Mouse (Mus musculus) liver, embryonic 13.5 days (tissue): ENCODE data around the gene Tmem132b. TPM values are rescaled to one million over a fixed set of nuclear protein-coding genes. Genes with fewer than 3 reads are reported as not detected.

Experiments used
- ATAC-seq: fragments of 200-750 bp; cut with Nextera tagmentation; 2 replicates; pipeline ENCODE4 v1.8.0; 2017; ENCODE audit warnings: low read depth, mild to moderate bottlenecking, moderate number of reproducible peaks, moderate library complexity
- DNase-seq: peaks from one replicate; pipeline ENCODE4 v3.0.0; 2022
- H3K27ac ChIP-seq: fragments of 300-500 bp; sonication (generic); 2 replicates; pipeline ENCODE4 v1.5.1; 2015; ENCODE audit warnings: moderate library complexity, mild to moderate bottlenecking, inconsistent platforms
- H3K27me3 ChIP-seq: fragments of 300-500 bp; sonication (generic); 2 replicates; pipeline ENCODE4 v1.6.1; 2015; ENCODE audit warnings: mild to moderate bottlenecking, inconsistent platforms
- H3K36me3 ChIP-seq: fragments of 300-500 bp; sonication (generic); 2 replicates; pipeline ENCODE4 v1.6.1; 2015; ENCODE audit warnings: mild to moderate bottlenecking, inconsistent platforms
- H3K4me1 ChIP-seq: fragments of 300-500 bp; sonication (generic); replicated peaks from 2 replicates; pipeline ENCODE4 v1.6.1; 2015; ENCODE audit warnings: inconsistent platforms
- H3K4me2 ChIP-seq: fragments of 300-500 bp; sonication (generic); 2 replicates; pipeline ENCODE4 v1.6.1; 2015; ENCODE audit warnings: inconsistent platforms, mild to moderate bottlenecking, moderate library complexity
- H3K4me3 ChIP-seq: fragments of 300-500 bp; sonication (generic); replicated peaks from 2 replicates; pipeline ENCODE4 v1.5.1; 2015; ENCODE audit warnings: mild to moderate bottlenecking, inconsistent platforms
- H3K9ac ChIP-seq: fragments of 300-500 bp; sonication (generic); 2 replicates; pipeline ENCODE4 v1.6.1; 2015; ENCODE audit warnings: mild to moderate bottlenecking, inconsistent platforms
- H3K9me3 ChIP-seq: fragments of 300-500 bp; sonication (generic); replicated peaks from 2 replicates; pipeline ENCODE4 v1.6.1; 2016; ENCODE audit warnings: inconsistent platforms
- WGBS: fragments of 180-500 bp; shearing (Covaris S2); methylation state at CpG from one replicate; pipeline ENCODE4 v1.1.7; 2015; ENCODE audit not compliant: insufficient replicate concordance; 5-methylcytosine and 5-hydroxymethylcytosine counted together
- polyA plus RNA-seq: library from polyadenylated mRNA; unstranded; fragments of >200 nt; fragmentation: Nextera tagmentation; extraction: Ambion mirVana; gene quantifications from 2 replicates; pipeline ENCODE4 v1.2.1, GENCODE M21; 2015

Tmem132b gene
- polyA plus RNA-seq, 1 experiment from 2014 or later, result 0.14 TPM

DNA sequence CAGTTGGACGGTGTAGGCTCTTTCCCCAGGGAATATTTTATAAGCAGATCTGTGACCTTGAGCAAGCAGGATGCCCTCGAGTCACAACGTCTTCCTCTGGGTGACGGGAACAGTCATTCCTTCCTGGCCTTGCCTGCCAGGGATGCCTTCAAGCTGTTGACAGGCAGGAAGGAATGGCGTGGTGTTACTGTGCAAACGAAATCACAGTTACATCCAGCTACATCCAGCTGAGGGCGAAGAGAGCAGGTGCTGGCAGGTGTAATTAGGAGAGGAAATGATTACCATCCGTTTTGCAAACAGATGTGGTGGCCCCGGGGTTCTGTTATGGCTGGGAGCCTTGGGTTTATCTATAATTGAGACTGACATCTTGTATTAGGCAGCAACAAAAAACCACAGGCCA, 205.5 kb downstream of the Tmem132b start:
- Histone ChIP-seq H3K4me3 (no peak overlapping the region), H3K4me2 (no peak overlapping the region), H3K9me3 (peaks cover 31% of the 10 kb centered on the region; the same call in 1 of the 2 replicates), H3K9ac (no peak overlapping the region), H3K27me3 (no peaks in the 10 kb centered on the region), H3K36me3 (no peaks in the 10 kb centered on the region), H3K4me1 (no peaks in the 10 kb centered on the region), H3K27ac (no peak overlapping the region)
- ATAC-seq, result no peak
- WGBS, result 43% methylated on average over 9 of the region's 9 CpGs
- no peak for DNase-seq

DNA sequence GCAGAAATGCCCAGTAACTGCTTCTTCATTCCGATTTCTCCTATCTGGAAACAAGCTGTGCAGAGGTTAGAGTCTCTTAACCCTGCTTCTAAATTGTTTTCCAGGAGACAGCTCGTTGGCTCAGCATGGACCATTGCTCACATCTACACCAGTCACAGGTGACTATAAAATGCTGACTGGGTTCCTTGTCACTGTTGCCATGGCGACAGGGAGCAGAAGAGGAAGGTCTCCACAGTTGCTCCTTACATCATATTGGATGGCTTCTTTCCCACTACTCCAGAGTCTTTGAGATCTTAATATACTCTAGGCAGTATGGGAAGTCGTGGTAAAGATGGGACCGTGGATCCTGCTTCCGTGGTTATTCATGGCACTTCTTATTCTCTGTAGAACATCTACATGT, 211.9 kb downstream of the Tmem132b start:
- no peak overlapping the region for H3K4me3 ChIP-seq
- H3K4me1 ChIP-seq, result no peaks in the 10 kb centered on the region
- H3K9me3 ChIP-seq, result peaks cover 1% of the 10 kb centered on the region; the same call in 1 of the 2 replicates
- no peak overlapping the region for H3K9ac ChIP-seq
- ATAC-seq (no peak), DNase-seq (no peak)
- no peaks in the 10 kb centered on the region for H3K36me3 ChIP-seq
- WGBS, result 58% methylated on average over 6 of the region's 6 CpGs
- no peak overlapping the region for H3K27ac ChIP-seq
- no peaks in the 10 kb centered on the region for H3K27me3 ChIP-seq
- no peak overlapping the region for H3K4me2 ChIP-seq

DNA sequence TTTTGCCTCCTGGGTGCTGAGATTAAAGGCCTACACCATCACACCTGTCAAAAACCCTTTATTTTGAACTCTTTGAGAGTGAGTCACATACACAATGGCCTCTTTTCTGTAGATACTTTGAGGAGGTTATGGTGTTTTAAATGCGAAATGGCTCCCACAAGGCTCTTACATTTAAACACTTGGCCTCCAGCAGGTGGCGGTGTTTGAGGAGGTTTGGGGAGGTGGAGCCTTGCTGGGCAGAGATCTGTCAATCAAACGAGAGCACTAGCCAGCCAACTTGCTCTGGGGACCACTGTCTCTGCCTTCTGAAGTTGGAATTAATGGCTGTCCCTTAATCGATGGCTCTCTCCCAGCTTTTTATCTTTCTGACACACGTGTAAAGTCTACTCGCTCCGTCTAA, 214.2 kb downstream of the Tmem132b start:
- ATAC-seq (no peak), DNase-seq (no peak)
- H3K4me2 ChIP-seq, result no peak overlapping the region
- H3K27me3 ChIP-seq, result no peaks in the 10 kb centered on the region
- H3K36me3 ChIP-seq, result no peaks in the 10 kb centered on the region
- peaks cover 11% of the 10 kb centered on the region; the same call in 1 of the 2 replicates for H3K9me3 ChIP-seq
- no peak overlapping the region for H3K4me3 ChIP-seq
- H3K9ac ChIP-seq, result no peak overlapping the region
- WGBS, result 56% methylated on average over 7 of the region's 7 CpGs
- H3K4me1 ChIP-seq, result no peaks in the 10 kb centered on the region
- no peak overlapping the region for H3K27ac ChIP-seq

DNA sequence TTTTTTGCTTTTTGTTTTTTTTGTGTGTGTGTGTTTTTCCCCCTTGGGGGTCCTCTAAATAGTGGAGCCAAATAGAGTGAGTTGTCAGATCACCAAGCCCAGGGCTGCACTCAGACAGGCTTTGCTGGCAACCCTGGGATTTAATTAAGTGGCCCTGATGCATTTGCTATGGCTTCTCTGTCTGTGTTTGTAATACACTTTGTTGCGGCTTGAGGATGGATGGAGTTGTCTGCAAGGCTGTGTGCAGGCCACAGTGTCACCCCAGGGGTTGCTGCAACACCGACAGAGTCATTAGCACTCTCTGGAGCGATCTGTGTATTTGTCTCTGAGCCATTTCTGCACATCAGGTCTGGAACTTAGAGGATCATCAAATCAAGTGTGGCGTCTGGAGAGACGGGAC, 219.9 kb downstream of the Tmem132b start:
- Histone ChIP-seq H3K4me2 (no peak overlapping the region), H3K27ac (no peak overlapping the region), H3K36me3 (no peaks in the 10 kb centered on the region), H3K27me3 (no peaks in the 10 kb centered on the region), H3K9me3 (peaks cover 20% of the 10 kb centered on the region), H3K4me3 (no peak overlapping the region), H3K9ac (no peak overlapping the region), H3K4me1 (no peaks in the 10 kb centered on the region)
- DNase-seq, result no peak
- no peak for ATAC-seq
- 59% methylated on average over 5 of the region's 5 CpGs for WGBS

DNA sequence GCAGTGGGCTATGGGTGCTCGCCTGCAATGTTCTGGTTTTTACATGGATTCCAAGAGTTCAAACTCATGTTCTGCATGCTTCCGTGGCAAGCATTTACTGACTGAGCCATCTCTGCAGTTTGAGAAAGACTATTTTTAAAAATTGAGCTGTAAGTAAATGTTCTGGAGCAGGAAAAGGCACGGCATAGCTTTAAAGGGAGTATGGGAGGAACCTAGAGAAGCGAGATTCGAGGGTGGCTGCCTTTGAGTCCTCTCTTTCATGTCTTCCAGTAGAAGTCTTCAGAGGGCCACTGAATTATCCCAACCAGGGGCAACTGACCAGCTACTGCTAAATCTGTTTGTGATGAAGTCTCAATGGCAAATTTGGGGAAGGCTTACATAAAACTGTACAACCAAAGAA, 221.0 kb downstream of the Tmem132b start:
- 55% methylated on average over 5 of the region's 5 CpGs for WGBS
- DNase-seq, result no peak
- no peak overlapping the region for H3K27ac ChIP-seq
- H3K4me1 ChIP-seq, result no peaks in the 10 kb centered on the region
- H3K4me2 ChIP-seq, result no peak overlapping the region
- no peak overlapping the region for H3K9ac ChIP-seq
- no peak for ATAC-seq
- H3K36me3 ChIP-seq, result no peaks in the 10 kb centered on the region
- H3K4me3 ChIP-seq, result no peak overlapping the region
- H3K9me3 ChIP-seq, result peaks cover 25% of the 10 kb centered on the region
- no peaks in the 10 kb centered on the region for H3K27me3 ChIP-seq

DNA sequence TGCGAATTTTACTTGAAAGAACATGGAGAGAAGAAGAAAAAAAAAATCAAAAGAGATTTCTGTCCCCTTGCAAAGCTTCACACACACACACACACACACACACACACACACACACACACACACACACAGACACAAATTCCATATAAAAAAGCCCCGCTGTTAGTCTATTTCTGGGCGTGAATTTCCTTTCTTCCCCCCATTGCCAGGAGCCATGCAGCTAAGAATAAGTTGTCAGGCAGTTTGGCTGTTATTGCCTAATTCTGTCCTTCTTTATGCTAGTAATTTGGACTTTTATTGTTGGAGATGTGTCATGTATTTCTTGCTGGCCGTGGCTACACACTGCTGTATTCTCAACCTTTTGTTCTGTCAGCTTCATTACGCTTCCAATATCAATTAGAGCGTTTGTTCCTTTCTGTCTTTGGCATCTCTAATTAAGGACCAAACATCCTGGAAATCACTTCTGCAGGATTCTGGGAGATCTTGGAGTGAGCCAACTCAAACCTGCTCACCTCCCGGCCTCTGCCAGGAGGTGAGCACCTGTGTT, 225.5 kb downstream of the Tmem132b start:
- Histone ChIP-seq H3K4me1 (no peaks in the 10 kb centered on the region), H3K4me2 (no peak overlapping the region), H3K27ac (no peak overlapping the region), H3K36me3 (no peaks in the 10 kb centered on the region), H3K9ac (no peak overlapping the region), H3K27me3 (no peaks in the 10 kb centered on the region), H3K4me3 (no peak overlapping the region), H3K9me3 (peaks cover 27% of the 10 kb centered on the region)
- DNase-seq (no peak), ATAC-seq (no peak)
- WGBS, result 72% methylated on average over 7 of the region's 7 CpGs

DNA sequence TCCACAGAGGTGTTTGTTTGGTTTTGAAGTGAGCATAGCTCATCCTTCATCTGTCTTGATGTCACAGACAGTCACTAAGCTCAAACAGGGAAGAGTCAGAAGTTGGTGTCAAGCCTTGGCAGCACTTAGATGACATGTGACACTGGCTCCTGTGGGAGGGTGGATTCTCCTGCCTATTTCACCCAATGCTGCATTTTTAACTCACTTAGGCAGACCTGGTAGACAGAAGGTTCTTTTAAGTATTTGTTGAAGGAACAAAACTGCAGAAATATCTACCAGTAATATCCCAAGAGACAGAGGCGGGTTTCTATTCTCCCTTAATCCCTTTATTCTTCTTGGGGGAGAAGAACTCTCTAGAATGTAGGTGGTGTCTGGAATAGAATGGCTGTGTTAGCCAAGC, 226.9 kb downstream of the Tmem132b start:
- Histone ChIP-seq H3K9ac (no peak overlapping the region), H3K27ac (no peak overlapping the region), H3K9me3 (peaks cover 34% of the 10 kb centered on the region), H3K4me3 (no peak overlapping the region), H3K27me3 (no peaks in the 10 kb centered on the region), H3K36me3 (no peaks in the 10 kb centered on the region), H3K4me2 (no peak overlapping the region), H3K4me1 (no peaks in the 10 kb centered on the region)
- ATAC-seq (no peak), DNase-seq (no peak)
- WGBS, result 50% methylated on average over 1 of the region's 1 CpGs

DNA sequence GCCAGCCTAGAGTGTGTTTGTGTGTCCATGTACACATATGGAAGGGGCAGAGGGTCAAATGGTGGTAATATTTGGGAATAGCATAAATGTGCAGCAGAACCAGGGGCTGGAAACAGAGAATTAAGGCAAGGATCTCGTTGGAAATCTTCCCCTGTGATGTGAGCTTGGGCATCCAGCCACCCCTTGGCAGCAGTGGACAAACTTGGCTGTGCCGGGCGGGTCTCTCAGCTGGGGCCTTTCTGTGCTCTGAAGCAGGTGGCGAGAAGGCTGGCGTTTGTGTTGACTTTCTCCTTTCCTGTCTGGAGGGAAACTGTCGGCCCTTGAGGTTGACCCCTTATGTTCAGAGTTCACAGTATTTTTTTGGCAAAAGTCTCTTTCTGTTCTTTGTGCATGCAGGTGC, 235.4 kb downstream of the Tmem132b start:
- H3K27me3 ChIP-seq, result no peaks in the 10 kb centered on the region
- no peaks in the 10 kb centered on the region for H3K4me1 ChIP-seq
- WGBS, result 62% methylated on average over 6 of the region's 6 CpGs
- H3K9ac ChIP-seq, result no peak overlapping the region
- H3K27ac ChIP-seq, result no peak overlapping the region
- peaks cover 51% of the 10 kb centered on the region for H3K9me3 ChIP-seq
- no peak overlapping the region for H3K4me2 ChIP-seq
- H3K36me3 ChIP-seq, result no peaks in the 10 kb centered on the region
- no peak for ATAC-seq
- H3K4me3 ChIP-seq, result no peak overlapping the region
- DNase-seq, result no peak

DNA sequence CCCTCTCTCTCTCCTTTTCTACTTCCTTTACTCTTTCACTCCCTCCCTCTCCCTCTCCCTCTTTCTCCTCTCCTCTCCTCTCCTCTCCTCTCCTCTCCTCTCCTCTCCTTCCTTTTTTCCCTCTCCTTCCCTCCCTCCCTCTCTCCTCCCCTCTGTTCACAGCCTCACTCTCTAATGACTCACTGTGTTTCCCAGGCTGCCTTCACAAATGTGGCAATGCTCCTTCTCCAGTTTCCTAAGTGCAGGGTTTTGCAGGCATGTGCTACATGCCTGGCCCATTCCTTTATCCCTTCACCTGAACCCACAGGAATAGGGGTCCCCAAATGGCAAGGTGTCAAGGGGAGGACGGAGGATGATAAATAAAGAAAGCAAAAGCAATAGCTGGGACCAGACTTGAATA, 236.4 kb downstream of the Tmem132b start:
- 47% methylated on average over 1 of the region's 1 CpGs for WGBS
- DNase-seq (no peak), ATAC-seq (no peak)
- H3K9me3 ChIP-seq, result peaks cover 46% of the 10 kb centered on the region
- H3K4me1 ChIP-seq, result no peaks in the 10 kb centered on the region
- no peak overlapping the region for H3K4me3 ChIP-seq
- H3K9ac ChIP-seq, result no peak overlapping the region
- no peak overlapping the region for H3K27ac ChIP-seq
- H3K36me3 ChIP-seq, result no peaks in the 10 kb centered on the region
- H3K27me3 ChIP-seq, result no peaks in the 10 kb centered on the region
- no peak overlapping the region for H3K4me2 ChIP-seq

DNA sequence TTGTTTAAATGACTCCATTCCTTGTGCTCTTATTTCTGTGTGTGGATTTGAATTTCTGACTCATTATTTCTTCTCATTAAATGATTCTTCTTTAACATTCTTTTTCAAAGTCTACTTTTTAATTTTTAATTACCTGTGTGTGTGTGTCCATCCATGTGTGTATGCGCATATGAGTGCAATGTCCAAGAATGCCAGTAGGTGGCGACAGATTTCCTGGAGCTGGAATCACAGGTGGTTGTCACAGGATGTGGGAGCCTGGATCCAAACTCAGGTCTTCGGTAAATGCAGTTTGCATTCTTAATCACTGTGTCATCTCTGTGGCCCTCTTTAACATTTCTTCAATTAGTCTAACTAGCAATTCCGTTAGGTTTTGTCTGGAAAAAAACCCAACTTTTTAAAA, 240.7 kb downstream of the Tmem132b start:
- ATAC-seq, result no peak
- WGBS, result 76% methylated on average over 4 of the region's 4 CpGs

DNA sequence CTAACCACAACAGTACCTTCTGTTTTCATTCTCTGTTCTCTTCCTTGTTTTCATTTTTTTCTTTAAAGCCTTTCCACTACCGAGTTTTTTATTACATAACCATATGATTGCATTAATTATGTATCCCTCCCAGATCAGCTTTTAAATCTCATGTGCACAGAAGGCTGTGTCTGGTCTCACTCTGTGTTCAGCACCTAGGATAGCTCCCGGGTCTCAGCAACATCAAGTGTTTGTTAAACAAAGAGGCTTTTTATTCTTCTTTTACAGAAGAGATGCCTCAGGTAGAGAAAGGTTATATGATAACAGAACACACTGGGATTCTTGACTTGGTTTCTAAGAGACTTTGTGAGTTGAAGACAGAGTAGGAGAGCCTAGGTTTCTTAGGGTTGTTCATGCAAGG, 241.2 kb downstream of the Tmem132b start:
- Histone ChIP-seq H3K36me3 (no peaks in the 10 kb centered on the region), H3K4me1 (no peaks in the 10 kb centered on the region), H3K27ac (no peak overlapping the region), H3K27me3 (no peaks in the 10 kb centered on the region), H3K4me2 (no peak overlapping the region), H3K9ac (no peak overlapping the region), H3K4me3 (no peak overlapping the region), H3K9me3 (peaks cover 39% of the 10 kb centered on the region)
- ATAC-seq, result no peak
- no peak for DNase-seq
- 23% methylated on average over 2 of the region's 2 CpGs for WGBS

More for the DNA sequence above, 240.7 kb downstream of the Tmem132b start:
- DNase-seq, result no peak
- Histone ChIP-seq H3K27me3 (no peaks in the 10 kb centered on the region), H3K9me3 (peaks cover 35% of the 10 kb centered on the region), H3K4me1 (no peaks in the 10 kb centered on the region), H3K36me3 (no peaks in the 10 kb centered on the region), H3K4me3 (no peak overlapping the region), H3K4me2 (no peak overlapping the region), H3K9ac (no peak overlapping the region), H3K27ac (no peak overlapping the region)

DNA sequence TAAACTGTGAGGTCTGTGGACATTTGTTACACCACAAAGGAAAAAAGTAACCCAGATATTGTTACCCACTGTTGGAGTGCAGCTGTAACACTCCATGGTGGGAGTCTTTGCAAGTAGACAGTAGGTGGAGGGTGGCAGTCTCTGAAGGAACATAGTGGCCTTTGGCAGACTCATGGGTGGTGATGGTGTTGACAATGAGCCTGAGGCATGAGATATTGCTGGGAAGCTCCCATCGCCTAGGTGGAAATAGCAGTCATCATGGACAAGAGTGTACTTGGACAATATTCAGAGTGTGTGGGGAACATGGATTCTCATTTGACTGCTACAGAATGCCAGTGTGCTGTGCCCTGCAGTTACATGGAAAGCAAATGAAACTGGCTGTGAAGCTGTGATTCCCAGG, 248.8 kb downstream of the Tmem132b start:
- no peak overlapping the region for H3K27ac ChIP-seq
- H3K4me3 ChIP-seq, result no peak overlapping the region
- no peak overlapping the region for H3K4me2 ChIP-seq
- WGBS, result 85% methylated on average over 1 of the region's 1 CpGs
- ATAC-seq, result no peak
- H3K9ac ChIP-seq, result no peak overlapping the region
- no peak for DNase-seq
- peaks cover 48% of the 10 kb centered on the region for H3K9me3 ChIP-seq
- H3K36me3 ChIP-seq, result no peaks in the 10 kb centered on the region
- no peaks in the 10 kb centered on the region for H3K27me3 ChIP-seq
- no peaks in the 10 kb centered on the region for H3K4me1 ChIP-seq
